Mouse (Mus musculus): ENCODE data around the gene Lrrc4c. TPM values are rescaled to one million over a fixed set of nuclear protein-coding genes. Genes with fewer than 3 reads are reported as not detected.

Lrrc4c gene
- polyA plus RNA-seq, 1 experiment = 0.06 TPM

DNA sequence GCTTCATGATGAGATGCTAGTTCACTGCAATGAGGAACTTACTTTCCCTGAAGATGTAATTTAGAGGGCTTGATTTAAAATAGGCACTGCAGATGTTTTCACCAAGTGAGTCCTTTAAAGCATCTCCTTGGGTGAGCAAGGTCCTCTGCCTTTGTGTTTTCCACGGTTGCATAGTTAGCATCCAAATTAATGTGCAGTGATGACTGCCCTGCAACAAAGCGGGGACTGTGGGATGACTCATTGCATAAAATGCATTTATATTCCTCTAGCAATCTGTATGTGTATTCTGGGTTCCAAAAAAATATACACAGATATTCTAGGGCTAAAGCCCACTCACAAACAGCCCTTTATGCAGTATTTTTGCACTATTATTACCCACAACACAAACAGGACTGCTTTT, 1263.2 kb downstream of the Lrrc4c start:
- Histone ChIP-seq H3K27ac (ENCODE audit: control insufficient read depth, insufficient read depth, low read depth, low read length) (no peak overlapping the region), H3K4me3 (ENCODE audit: control insufficient read depth, low read depth, low read length) (no peak overlapping the region), H3K27me3 (ENCODE audit: control insufficient read depth, insufficient read depth, low read length) (no peaks in the 10 kb centered on the region), H3K4me1 (ENCODE audit: control insufficient read depth, insufficient read depth, low read length) (no peaks in the 10 kb centered on the region), H3K36me3 (ENCODE audit: control insufficient read depth, insufficient read depth, low read length) (no peaks in the 10 kb centered on the region)
- TF ChIP-seq CTCF (IDR thresholded peaks at IDR 0.05; ENCODE audit: control insufficient read depth, insufficient read depth, insufficient replicate concordance, low read depth, low read length) = no peak
- no peak for TF ChIP-seq POLR2A (IDR thresholded peaks at IDR 0.05; ENCODE audit: control insufficient read depth, low read depth, low read length)

DNA sequence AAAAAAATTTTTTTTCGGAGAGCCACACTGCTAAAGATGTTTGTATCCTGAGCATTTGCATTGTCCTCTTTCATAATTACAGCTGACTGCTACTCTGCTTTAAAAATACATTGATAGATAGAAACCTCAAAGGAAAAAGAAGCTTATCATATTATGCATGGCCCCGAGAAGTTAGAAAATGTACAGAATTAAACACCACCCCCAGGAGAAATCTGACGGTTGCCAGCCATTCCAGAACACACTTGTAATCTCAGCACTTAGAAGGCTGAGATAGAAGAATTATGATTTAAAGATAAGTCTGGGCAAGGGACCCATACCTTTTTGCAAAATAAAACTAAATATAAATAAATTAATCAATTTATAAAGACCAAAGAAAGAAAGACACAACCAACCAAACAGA, 1268.4 kb downstream of the Lrrc4c start:
- Histone ChIP-seq H3K27ac (ENCODE audit: control insufficient read depth, insufficient read depth, low read depth, low read length) (no peak overlapping the region), H3K27me3 (ENCODE audit: control insufficient read depth, insufficient read depth, low read length) (no peaks in the 10 kb centered on the region), H3K36me3 (ENCODE audit: control insufficient read depth, insufficient read depth, low read length) (no peaks in the 10 kb centered on the region), H3K4me3 (ENCODE audit: control insufficient read depth, low read depth, low read length) (no peak overlapping the region), H3K4me1 (ENCODE audit: control insufficient read depth, insufficient read depth, low read length) (no peaks in the 10 kb centered on the region)
- TF ChIP-seq CTCF (IDR thresholded peaks at IDR 0.05; ENCODE audit: control insufficient read depth, insufficient read depth, insufficient replicate concordance, low read depth, low read length) (no peak), POLR2A (IDR thresholded peaks at IDR 0.05; ENCODE audit: control insufficient read depth, low read depth, low read length) (no peak)

DNA sequence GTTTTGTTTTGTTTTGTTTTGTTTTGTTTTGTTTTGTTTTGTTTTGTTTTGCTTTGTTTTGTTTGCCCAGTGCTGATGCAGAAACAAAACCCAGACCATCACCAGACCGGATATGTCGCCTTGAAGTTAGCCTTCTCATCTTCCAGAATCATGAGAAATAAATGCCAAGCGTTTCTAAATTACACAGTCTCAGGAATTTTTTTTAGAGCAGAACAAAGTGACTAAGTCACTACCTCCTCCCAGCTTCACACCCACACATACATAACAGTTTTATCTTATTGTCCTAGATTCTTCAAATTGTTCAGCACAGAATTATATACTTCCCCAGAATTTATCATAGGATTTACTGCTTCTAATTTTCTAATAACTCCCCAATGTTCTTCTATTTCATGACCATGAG, 1272.6 kb downstream of the Lrrc4c start:
- H3K27me3 ChIP-seq (ENCODE audit: control insufficient read depth, insufficient read depth, low read length) = no peaks in the 10 kb centered on the region
- TF ChIP-seq CTCF (IDR thresholded peaks at IDR 0.05; ENCODE audit: control insufficient read depth, insufficient read depth, insufficient replicate concordance, low read depth, low read length) = no peak
- no peak overlapping the region for H3K27ac ChIP-seq (ENCODE audit: control insufficient read depth, insufficient read depth, low read depth, low read length)
- no peak overlapping the region for H3K4me3 ChIP-seq (ENCODE audit: control insufficient read depth, low read depth, low read length)
- H3K36me3 ChIP-seq (ENCODE audit: control insufficient read depth, insufficient read depth, low read length) = no peaks in the 10 kb centered on the region
- no peaks in the 10 kb centered on the region for H3K4me1 ChIP-seq (ENCODE audit: control insufficient read depth, insufficient read depth, low read length)

DNA sequence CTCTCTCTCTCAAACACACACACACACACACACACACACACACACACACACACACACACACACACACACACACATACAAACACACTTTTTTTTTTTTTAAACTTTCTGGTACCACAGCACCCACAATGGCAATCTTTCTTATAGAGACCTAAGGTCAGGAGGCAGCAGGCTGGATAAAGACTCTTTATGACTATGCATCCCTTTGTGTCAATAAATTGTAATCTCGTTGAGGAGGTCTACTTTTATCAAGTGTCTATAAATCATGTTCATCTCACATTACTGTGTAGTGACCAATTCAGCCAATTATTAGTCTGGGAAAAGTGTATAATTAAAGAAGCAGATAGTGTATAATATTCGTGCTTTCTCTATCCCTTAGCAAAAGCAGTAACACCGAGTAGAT, 1286.2 kb downstream of the Lrrc4c start:
- H3K4me3 ChIP-seq (ENCODE audit: control insufficient read depth, low read depth, low read length) = no peak overlapping the region
- no peaks in the 10 kb centered on the region for H3K36me3 ChIP-seq (ENCODE audit: control insufficient read depth, insufficient read depth, low read length)
- no peaks in the 10 kb centered on the region for H3K27me3 ChIP-seq (ENCODE audit: control insufficient read depth, insufficient read depth, low read length)
- TF ChIP-seq CTCF (IDR thresholded peaks at IDR 0.05; ENCODE audit: control insufficient read depth, insufficient read depth, insufficient replicate concordance, low read depth, low read length) (no peak), POLR2A (IDR thresholded peaks at IDR 0.05; ENCODE audit: control insufficient read depth, low read depth, low read length) (no peak)
- no peak overlapping the region for H3K27ac ChIP-seq (ENCODE audit: control insufficient read depth, insufficient read depth, low read depth, low read length)
- no peaks in the 10 kb centered on the region for H3K4me1 ChIP-seq (ENCODE audit: control insufficient read depth, insufficient read depth, low read length)

DNA sequence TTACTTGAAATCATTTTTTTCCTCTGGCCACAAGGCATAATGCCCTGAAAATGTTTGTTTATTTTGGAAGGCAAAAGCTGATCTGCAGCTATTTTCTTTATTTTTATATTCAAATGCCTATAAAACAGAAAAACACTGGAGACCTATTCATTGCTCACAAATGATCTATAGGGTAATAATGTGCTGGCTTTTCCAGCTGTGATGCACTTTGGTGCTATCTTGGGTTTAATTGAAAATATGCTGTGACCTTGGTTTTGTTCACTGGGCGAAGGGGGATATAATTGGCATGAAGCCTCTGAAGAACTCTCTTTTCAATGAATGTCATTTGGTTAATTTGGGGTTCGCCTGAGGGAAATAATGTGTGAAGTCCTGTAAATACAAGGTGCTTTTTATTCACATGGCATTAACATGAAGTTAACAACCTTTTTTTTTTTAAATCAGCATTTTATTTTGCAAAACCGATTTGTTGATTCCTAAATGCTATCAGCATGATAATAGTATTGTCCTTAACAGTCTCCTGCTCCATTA, 1286.8 kb downstream of the Lrrc4c start:
- H3K27ac ChIP-seq (ENCODE audit: control insufficient read depth, insufficient read depth, low read depth, low read length) = no peak overlapping the region
- H3K27me3 ChIP-seq (ENCODE audit: control insufficient read depth, insufficient read depth, low read length) = no peaks in the 10 kb centered on the region
- no peak for TF ChIP-seq CTCF (IDR thresholded peaks at IDR 0.05; ENCODE audit: control insufficient read depth, insufficient read depth, insufficient replicate concordance, low read depth, low read length)
- no peak for TF ChIP-seq POLR2A (IDR thresholded peaks at IDR 0.05; ENCODE audit: control insufficient read depth, low read depth, low read length)
- H3K4me3 ChIP-seq (ENCODE audit: control insufficient read depth, low read depth, low read length) = no peak overlapping the region
- no peaks in the 10 kb centered on the region for H3K36me3 ChIP-seq (ENCODE audit: control insufficient read depth, insufficient read depth, low read length)
- H3K4me1 ChIP-seq (ENCODE audit: control insufficient read depth, insufficient read depth, low read length) = no peaks in the 10 kb centered on the region

DNA sequence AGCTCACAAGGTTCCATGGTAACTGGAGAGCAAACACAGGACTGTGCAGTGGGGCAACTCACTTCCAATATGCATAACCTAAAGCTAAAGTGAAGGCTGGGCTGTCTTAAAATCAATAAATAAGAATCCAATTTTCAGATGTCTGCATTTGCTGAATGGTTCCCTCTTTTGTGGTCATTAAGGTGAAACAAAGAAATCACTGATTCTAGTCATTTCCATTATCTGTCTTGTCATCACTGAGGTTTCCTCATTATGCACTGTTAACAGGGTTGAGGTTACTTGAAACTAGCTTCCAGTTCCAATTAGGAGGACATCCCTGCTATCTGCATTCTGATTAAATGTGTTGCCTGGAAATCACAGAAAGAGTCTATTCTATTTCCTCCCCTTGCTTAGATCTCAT, 1291.5 kb downstream of the Lrrc4c start:
- no peak for TF ChIP-seq CTCF (IDR thresholded peaks at IDR 0.05; ENCODE audit: control insufficient read depth, insufficient read depth, insufficient replicate concordance, low read depth, low read length)
- TF ChIP-seq POLR2A (IDR thresholded peaks at IDR 0.05; ENCODE audit: control insufficient read depth, low read depth, low read length) = no peak
- no peaks in the 10 kb centered on the region for H3K4me1 ChIP-seq (ENCODE audit: control insufficient read depth, insufficient read depth, low read length)
- H3K36me3 ChIP-seq (ENCODE audit: control insufficient read depth, insufficient read depth, low read length) = no peaks in the 10 kb centered on the region
- H3K27me3 ChIP-seq (ENCODE audit: control insufficient read depth, insufficient read depth, low read length) = no peaks in the 10 kb centered on the region
- no peak overlapping the region for H3K4me3 ChIP-seq (ENCODE audit: control insufficient read depth, low read depth, low read length)
- no peak overlapping the region for H3K27ac ChIP-seq (ENCODE audit: control insufficient read depth, insufficient read depth, low read depth, low read length)

DNA sequence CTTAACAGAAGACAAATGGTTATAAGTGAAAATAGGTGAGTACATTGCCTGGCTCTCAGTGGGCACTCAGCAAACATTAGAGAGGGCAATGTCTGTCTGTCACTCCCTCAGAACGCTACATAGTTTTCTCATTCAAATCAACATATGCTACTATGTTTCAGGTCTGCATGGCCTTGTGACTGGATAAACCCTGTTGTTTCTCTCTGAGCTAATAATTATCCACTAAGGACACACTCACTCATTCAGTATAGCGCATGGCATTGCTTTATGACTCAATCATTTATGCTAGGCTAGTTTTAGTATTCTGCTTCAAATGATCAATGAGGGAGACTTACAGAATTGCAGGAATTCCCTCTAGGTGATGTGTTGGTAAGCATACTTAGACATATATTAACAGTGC, 1292.6 kb downstream of the Lrrc4c start:
- H3K27ac ChIP-seq (ENCODE audit: control insufficient read depth, insufficient read depth, low read depth, low read length) = no peak overlapping the region
- H3K27me3 ChIP-seq (ENCODE audit: control insufficient read depth, insufficient read depth, low read length) = no peaks in the 10 kb centered on the region
- no peaks in the 10 kb centered on the region for H3K36me3 ChIP-seq (ENCODE audit: control insufficient read depth, insufficient read depth, low read length)
- TF ChIP-seq CTCF (IDR thresholded peaks at IDR 0.05; ENCODE audit: control insufficient read depth, insufficient read depth, insufficient replicate concordance, low read depth, low read length) = no peak
- TF ChIP-seq POLR2A (IDR thresholded peaks at IDR 0.05; ENCODE audit: control insufficient read depth, low read depth, low read length) = no peak
- no peak overlapping the region for H3K4me3 ChIP-seq (ENCODE audit: control insufficient read depth, low read depth, low read length)
- no peaks in the 10 kb centered on the region for H3K4me1 ChIP-seq (ENCODE audit: control insufficient read depth, insufficient read depth, low read length)

DNA sequence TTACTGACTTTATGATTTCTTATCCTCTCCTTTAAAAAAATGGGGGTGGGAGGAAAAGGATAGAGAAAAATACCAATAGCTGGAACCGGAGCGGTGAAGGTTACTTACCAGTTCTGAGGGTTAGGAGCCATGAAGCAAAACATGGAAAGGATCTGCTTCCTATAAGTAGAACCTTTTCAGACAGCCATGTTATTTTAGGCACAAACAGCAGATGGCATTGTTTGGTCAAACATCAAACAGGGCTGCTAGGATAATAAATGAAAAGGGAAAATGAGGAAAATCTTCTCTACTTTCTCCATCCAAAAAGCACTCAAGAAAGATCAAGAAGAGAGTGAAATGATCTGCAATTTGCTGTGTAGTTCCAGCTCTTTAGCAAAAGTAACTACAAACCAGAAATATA, 1296.8 kb downstream of the Lrrc4c start:
- TF ChIP-seq POLR2A (IDR thresholded peaks at IDR 0.05; ENCODE audit: control insufficient read depth, low read depth, low read length) (no peak), CTCF (IDR thresholded peaks at IDR 0.05; ENCODE audit: control insufficient read depth, insufficient read depth, insufficient replicate concordance, low read depth, low read length) (no peak)
- Histone ChIP-seq H3K36me3 (ENCODE audit: control insufficient read depth, insufficient read depth, low read length) (no peaks in the 10 kb centered on the region), H3K4me3 (ENCODE audit: control insufficient read depth, low read depth, low read length) (no peak overlapping the region), H3K27me3 (ENCODE audit: control insufficient read depth, insufficient read depth, low read length) (no peaks in the 10 kb centered on the region), H3K27ac (ENCODE audit: control insufficient read depth, insufficient read depth, low read depth, low read length) (no peak overlapping the region), H3K4me1 (ENCODE audit: control insufficient read depth, insufficient read depth, low read length) (no peaks in the 10 kb centered on the region)
